Mouse (Mus musculus): ENCODE results near the gene Dnah2. TPM values are rescaled to one million over a fixed set of nuclear protein-coding genes. Genes with fewer than 3 reads are reported as not detected.
A peak's percentile ranks its signal among the peaks of the same experiment; 100 is the strongest.

The Dnah2 gene
- polyA plus RNA-seq, 1 experiment from 2014 or later = 1.6 TPM

DNA sequence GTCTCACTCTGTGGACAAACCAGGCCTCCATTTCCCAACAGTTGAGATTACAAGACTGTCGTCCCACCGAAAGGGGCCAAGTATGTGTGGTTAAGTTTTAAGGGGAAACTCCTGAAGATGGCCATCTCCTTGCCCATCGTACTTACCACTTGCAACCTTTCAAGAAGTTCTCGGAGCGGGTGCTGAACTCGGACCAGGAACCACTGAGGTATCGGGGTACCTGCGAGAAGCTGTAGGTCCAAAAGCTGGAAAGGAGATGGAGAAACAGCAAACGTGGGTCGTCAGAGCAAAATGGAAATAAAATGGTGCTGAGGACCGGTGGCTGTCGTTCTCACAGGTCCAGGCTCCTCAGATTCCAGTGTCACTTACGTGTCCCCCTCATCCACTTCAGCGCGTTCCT is 29.4 kb upstream of the Dnah2 start:
- no peak for ATAC-seq (ENCODE audit: low FRiP score)
- WGBS = 14% methylated on average over 15 of the region's 15 CpGs
- Histone ChIP-seq H3K27me3 (ENCODE audit: control insufficient read depth, insufficient read depth, low read length) (no peaks in the 10 kb centered on the region), H3K4me1 (replicated peaks; ENCODE audit: control insufficient read depth, insufficient read depth, low read length) (peaks cover 13% of the 10 kb centered on the region), H3K27ac (ENCODE audit: low read depth, low read length) (no peak overlapping the region), H3K9ac (ENCODE audit: low read depth, low read length) (peak overlapping the region; percentile 82), H3K36me3 (ENCODE audit: control insufficient read depth, insufficient read depth, low read length) (no peaks in the 10 kb centered on the region), H3K4me3 (ENCODE audit: low read depth, low read length) (peak overlapping the region; percentile 70), H3K4me2 (replicated peaks; ENCODE audit: low read depth, low read length) (peak overlapping the region; percentile 76), H3K9me3 (ENCODE audit: control insufficient read depth, low read length) (no peaks in the 10 kb centered on the region)
- no peak for DNase-seq (ENCODE audit: low spot score)

DNA sequence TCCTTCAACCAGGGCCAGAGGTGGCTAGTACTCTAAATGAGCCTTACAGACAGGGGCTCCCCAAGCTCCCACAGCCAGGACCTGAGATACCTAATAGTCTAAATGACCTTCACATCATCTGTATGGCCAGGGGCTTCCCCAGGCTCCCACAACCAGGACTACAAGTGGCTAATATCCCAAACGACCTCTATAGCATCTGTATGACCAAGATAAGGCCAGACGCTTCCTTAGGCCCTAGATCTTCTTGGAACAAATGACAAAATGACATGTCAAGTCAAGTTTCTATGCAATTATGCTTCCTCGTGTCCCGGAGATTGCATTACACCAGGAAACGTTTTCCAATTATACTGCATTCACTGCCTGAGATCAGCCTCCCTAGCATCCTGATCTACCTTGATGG is 27.4 kb upstream of the Dnah2 start:
- no peak overlapping the region for H3K4me3 ChIP-seq (ENCODE audit: low read depth, low read length)
- peaks cover 10% of the 10 kb centered on the region for H3K4me1 ChIP-seq (replicated peaks; ENCODE audit: control insufficient read depth, insufficient read depth, low read length)
- H3K27ac ChIP-seq (ENCODE audit: low read depth, low read length) = no peak overlapping the region
- no peaks in the 10 kb centered on the region for H3K9me3 ChIP-seq (ENCODE audit: control insufficient read depth, low read length)
- ATAC-seq (ENCODE audit: low FRiP score) (no peak), DNase-seq (ENCODE audit: low spot score) (no peak)
- 74% methylated on average over 5 of the region's 5 CpGs for WGBS
- no peak overlapping the region; the same call in 1 of the 2 replicates for H3K9ac ChIP-seq (ENCODE audit: low read depth, low read length)
- no peaks in the 10 kb centered on the region for H3K36me3 ChIP-seq (ENCODE audit: control insufficient read depth, insufficient read depth, low read length)
- H3K4me2 ChIP-seq (replicated peaks; ENCODE audit: low read depth, low read length) = no peak overlapping the region
- H3K27me3 ChIP-seq (ENCODE audit: control insufficient read depth, insufficient read depth, low read length) = no peaks in the 10 kb centered on the region

DNA sequence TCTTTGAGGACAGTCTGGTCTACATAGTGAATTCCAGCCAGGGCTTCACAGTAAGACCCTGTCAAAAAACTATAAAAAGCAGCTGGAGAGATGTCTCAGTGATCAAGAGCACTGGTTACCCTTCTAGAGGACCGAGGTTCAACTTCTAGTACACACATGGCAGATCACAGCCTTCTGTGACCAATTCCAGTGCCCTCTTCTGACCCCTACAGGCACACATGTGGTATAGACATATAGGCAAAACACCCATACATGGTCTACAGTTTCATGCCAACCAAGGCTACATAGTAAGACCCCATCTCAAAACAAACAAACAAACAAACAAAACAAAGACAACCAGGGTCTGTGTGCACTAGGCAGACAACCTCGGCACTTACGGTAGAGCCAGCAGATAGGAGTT is 26.3 kb upstream of the Dnah2 start:
- Histone ChIP-seq H3K9ac (ENCODE audit: low read depth, low read length) (no peak overlapping the region), H3K4me3 (ENCODE audit: low read depth, low read length) (no peak overlapping the region), H3K4me1 (replicated peaks; ENCODE audit: control insufficient read depth, insufficient read depth, low read length) (peaks cover 10% of the 10 kb centered on the region), H3K36me3 (ENCODE audit: control insufficient read depth, insufficient read depth, low read length) (peaks cover 5% of the 10 kb centered on the region; the same call in 1 of the 2 replicates), H3K27ac (ENCODE audit: low read depth, low read length) (no peak overlapping the region), H3K27me3 (ENCODE audit: control insufficient read depth, insufficient read depth, low read length) (no peaks in the 10 kb centered on the region), H3K9me3 (ENCODE audit: control insufficient read depth, low read length) (no peaks in the 10 kb centered on the region), H3K4me2 (replicated peaks; ENCODE audit: low read depth, low read length) (no peak overlapping the region)
- ATAC-seq (ENCODE audit: low FRiP score) = no peak
- DNase-seq (ENCODE audit: low spot score) = no peak
- 66% methylated on average over 3 of the region's 3 CpGs for WGBS

DNA sequence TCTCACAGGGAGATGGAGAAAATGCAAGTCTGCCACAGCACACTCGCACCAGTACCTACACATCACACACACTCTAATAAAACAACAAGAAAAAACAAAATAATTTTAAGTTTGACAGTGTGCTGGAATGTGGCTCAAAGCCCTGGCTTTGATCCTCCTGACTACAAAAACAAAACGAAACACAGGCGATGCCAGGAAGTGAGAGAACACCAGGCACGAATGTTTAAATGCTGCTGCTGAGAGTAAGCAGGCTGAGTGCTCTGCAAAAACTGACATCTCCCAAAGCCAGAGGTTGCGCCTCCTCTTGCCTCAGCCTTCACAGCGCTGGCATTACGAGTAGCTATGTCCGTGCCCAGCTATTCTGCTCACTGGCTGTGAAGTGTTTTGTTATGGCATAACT is 16.2 kb upstream of the Dnah2 start:
- Histone ChIP-seq H3K9ac (ENCODE audit: low read depth, low read length) (no peak overlapping the region), H3K4me1 (replicated peaks; ENCODE audit: control insufficient read depth, insufficient read depth, low read length) (peaks cover 15% of the 10 kb centered on the region), H3K36me3 (ENCODE audit: control insufficient read depth, insufficient read depth, low read length) (no peaks in the 10 kb centered on the region; the same call in 1 of the 2 replicates), H3K27me3 (ENCODE audit: control insufficient read depth, insufficient read depth, low read length) (no peaks in the 10 kb centered on the region), H3K27ac (ENCODE audit: low read depth, low read length) (no peak overlapping the region), H3K4me3 (ENCODE audit: low read depth, low read length) (no peak overlapping the region), H3K4me2 (replicated peaks; ENCODE audit: low read depth, low read length) (no peak overlapping the region), H3K9me3 (ENCODE audit: control insufficient read depth, low read length) (no peaks in the 10 kb centered on the region)
- DNase-seq (ENCODE audit: low spot score) (no peak), ATAC-seq (ENCODE audit: low FRiP score) (no peak)
- WGBS = 75% methylated on average over 8 of the region's 8 CpGs

DNA sequence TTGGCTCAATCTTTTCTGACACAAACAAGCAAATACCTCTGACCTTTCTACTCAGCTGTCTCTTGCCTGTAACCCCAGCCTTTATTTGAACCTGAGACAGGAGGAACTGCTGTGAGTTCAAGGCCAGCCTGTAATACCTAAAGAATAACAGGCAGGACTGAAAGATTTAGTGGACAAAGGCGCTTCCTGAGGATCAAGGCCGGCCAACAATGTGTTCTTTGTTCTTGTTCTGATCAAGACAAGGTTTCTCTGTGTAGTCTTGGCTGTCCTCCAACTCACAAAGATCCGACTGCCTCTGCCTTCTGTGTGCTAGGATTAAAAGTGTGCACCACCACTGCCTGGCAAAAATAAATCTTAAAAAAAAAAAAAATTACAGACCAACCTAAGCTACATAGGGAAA is 15.5 kb upstream of the Dnah2 start:
- ATAC-seq (ENCODE audit: low FRiP score) (no peak), DNase-seq (ENCODE audit: low spot score) (no peak)
- Histone ChIP-seq H3K4me3 (ENCODE audit: low read depth, low read length) (no peak overlapping the region), H3K4me2 (replicated peaks; ENCODE audit: low read depth, low read length) (no peak overlapping the region), H3K27me3 (ENCODE audit: control insufficient read depth, insufficient read depth, low read length) (no peaks in the 10 kb centered on the region), H3K4me1 (replicated peaks; ENCODE audit: control insufficient read depth, insufficient read depth, low read length) (peaks cover 15% of the 10 kb centered on the region), H3K36me3 (ENCODE audit: control insufficient read depth, insufficient read depth, low read length) (no peaks in the 10 kb centered on the region), H3K27ac (ENCODE audit: low read depth, low read length) (no peak overlapping the region), H3K9me3 (ENCODE audit: control insufficient read depth, low read length) (no peaks in the 10 kb centered on the region), H3K9ac (ENCODE audit: low read depth, low read length) (no peak overlapping the region)
- 53% methylated on average over 3 of the region's 3 CpGs for WGBS

DNA sequence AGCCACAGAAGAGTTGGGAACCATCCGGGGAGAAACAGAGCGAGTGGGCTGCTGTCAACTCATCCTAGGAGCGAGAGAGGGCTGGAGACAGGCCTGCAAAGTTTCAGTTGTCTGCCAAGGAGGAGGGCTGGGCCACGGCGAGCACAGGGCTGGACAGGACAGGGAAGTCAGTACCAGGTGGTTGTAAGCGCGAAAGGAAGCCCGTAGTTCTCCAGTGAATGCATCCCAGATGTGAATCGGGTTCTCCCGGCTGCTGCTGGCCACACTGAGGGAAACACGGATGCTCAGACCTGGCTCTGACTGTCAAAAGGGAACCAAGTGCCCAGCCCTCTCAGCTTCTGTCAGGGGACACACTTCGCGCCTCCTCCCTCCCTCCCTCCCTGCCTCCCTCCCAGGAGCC is 14.5 kb upstream of the Dnah2 start:
- H3K27me3 ChIP-seq (ENCODE audit: control insufficient read depth, insufficient read depth, low read length) = no peaks in the 10 kb centered on the region
- H3K9ac ChIP-seq (ENCODE audit: low read depth, low read length) = no peak overlapping the region
- no peak overlapping the region for H3K27ac ChIP-seq (ENCODE audit: low read depth, low read length)
- no peak overlapping the region for H3K4me2 ChIP-seq (replicated peaks; ENCODE audit: low read depth, low read length)
- H3K36me3 ChIP-seq (ENCODE audit: control insufficient read depth, insufficient read depth, low read length) = no peaks in the 10 kb centered on the region
- peaks cover 20% of the 10 kb centered on the region for H3K4me1 ChIP-seq (replicated peaks; ENCODE audit: control insufficient read depth, insufficient read depth, low read length)
- ATAC-seq (ENCODE audit: low FRiP score) (no peak), DNase-seq (ENCODE audit: low spot score) (no peak)
- H3K4me3 ChIP-seq (ENCODE audit: low read depth, low read length) = no peak overlapping the region
- no peaks in the 10 kb centered on the region for H3K9me3 ChIP-seq (ENCODE audit: control insufficient read depth, low read length)
- WGBS = 67% methylated on average over 13 of the region's 13 CpGs

DNA sequence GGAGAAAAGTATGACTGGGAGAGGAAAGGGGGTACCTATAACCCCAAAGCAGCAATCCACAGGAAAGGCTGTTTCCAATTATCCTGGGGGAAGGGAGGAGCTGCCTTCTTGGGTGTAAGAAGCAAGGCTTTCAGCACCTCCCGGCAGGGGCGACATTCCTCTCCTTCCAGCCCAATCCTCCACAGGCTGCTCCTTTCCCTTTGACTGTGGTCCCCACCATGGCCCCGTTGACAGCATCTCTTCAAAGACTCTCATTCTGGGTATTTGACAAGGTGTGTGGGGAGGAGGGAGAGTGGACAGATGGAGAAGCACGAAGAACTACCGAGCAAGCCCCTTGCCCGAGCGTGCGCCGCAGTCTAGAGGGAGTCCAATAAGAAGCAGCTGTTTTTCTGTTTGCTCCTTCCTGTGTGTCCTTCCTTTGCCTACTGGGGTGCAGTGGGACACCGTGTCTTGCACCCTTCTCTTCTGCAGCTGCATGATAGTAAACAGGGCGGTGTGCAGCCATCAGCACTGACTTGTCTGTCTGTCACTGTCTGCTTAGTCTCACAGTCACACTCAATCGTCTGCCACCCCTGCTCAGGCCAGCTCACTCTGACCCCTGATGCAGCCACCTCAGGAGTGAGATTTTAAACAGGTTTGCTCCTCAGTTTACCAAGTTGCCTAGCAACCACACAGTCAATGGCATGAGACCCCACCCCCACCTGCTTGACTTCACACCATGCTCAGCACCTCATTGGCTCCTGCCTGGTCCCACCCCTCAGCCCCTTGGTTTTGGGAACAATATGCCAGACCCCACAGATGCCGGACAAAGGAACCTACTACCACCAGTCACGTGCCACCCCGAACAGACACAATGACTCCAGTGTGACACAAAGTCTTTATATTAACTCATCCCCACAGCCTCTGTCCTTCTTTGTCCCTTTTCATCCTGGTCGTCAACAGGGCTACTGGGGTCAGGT is 12.3 kb upstream of the Dnah2 start:
- no peaks in the 10 kb centered on the region for H3K9me3 ChIP-seq (ENCODE audit: control insufficient read depth, low read length)
- no peaks in the 10 kb centered on the region for H3K36me3 ChIP-seq (ENCODE audit: control insufficient read depth, insufficient read depth, low read length)
- ATAC-seq (ENCODE audit: low FRiP score) (peak; percentile 69), DNase-seq (ENCODE audit: low spot score) (peak; percentile 78)
- no peak overlapping the region for H3K4me3 ChIP-seq (ENCODE audit: low read depth, low read length)
- no peaks in the 10 kb centered on the region for H3K27me3 ChIP-seq (ENCODE audit: control insufficient read depth, insufficient read depth, low read length)
- H3K27ac ChIP-seq (ENCODE audit: low read depth, low read length) = peak overlapping the region; percentile 86
- 0 out of 2 replicates have a peak overlapping the region, but pooled peaks have one; percentile 40 for H3K9ac ChIP-seq (ENCODE audit: low read depth, low read length)
- peaks cover 28% of the 10 kb centered on the region for H3K4me1 ChIP-seq (replicated peaks; ENCODE audit: control insufficient read depth, insufficient read depth, low read length)
- peak overlapping the region; percentile 100 for H3K4me2 ChIP-seq (replicated peaks; ENCODE audit: low read depth, low read length)
- 8% methylated on average over 16 of the region's 16 CpGs for WGBS

DNA sequence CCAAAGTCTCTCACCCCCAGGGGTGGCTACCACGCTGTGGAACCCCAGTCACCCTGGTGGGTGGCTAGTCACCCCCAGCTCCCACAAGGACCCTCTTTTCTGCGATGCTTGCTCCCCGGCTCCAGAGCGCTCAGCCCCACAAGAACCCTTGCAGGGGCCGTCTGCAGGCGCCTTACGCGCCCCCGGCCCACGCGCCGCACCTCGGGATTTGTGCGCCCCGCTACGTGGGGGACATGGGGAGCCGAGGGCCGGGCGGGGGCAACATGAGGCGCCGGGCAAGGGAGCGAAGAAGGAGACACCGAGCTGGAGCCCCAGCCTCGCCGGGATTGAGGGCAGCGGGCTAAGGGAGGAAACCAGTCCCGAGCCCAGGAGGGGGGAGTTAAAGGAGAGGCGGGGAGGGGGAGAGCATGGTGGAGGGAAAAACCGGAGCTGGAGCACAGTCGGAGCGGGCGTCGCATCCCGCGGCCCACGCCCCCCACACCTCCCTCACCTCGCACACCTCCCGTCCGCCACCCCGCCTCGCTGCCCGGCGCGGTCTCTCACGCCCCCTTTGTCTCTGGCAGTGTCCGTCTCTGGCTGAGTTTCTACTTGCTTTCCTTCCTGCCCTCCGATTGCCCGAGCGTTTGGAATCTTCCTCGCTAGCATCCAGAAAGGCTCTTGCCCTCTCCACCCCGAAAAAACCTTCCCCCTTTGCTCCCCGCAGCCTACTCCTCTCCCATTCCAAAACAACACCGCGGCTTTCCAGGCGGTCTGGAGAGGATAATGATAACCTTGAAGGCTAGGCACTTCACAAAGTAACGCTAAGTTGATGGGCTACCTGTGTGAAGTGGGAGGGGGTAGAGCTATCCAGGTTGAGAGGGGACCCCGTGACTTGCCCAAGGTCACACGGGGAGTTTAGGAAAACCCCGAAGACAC is 11.2 kb upstream of the Dnah2 start, which contains the start of gene Efnb3:
Gene Efnb3 (minus strand): TSS at position 355 of the 915 bp plus-strand sequence.
- no peaks in the 10 kb centered on the region for H3K27me3 ChIP-seq (ENCODE audit: control insufficient read depth, insufficient read depth, low read length)
- peak within 1 kb of the TSS; percentile 97 for H3K9ac ChIP-seq (ENCODE audit: low read depth, low read length)
- DNase-seq (ENCODE audit: low spot score) (peak; percentile 83), ATAC-seq (ENCODE audit: low FRiP score) (peak; percentile 26; the same call in 1 of the 2 replicates)
- H3K9me3 ChIP-seq (ENCODE audit: control insufficient read depth, low read length) = no peaks in the 10 kb centered on the region
- H3K27ac ChIP-seq (ENCODE audit: low read depth, low read length) = peak within 1 kb of the TSS; percentile 86
- peak within 1 kb of the TSS; percentile 100 for H3K4me2 ChIP-seq (replicated peaks; ENCODE audit: low read depth, low read length)
- WGBS = 1% methylated on average over 57 of the region's 59 CpGs
- peak within 1 kb of the TSS; percentile 80 for H3K4me3 ChIP-seq (ENCODE audit: low read depth, low read length)
- H3K4me1 ChIP-seq (replicated peaks; ENCODE audit: control insufficient read depth, insufficient read depth, low read length) = peaks cover 30% of the 10 kb centered on the region
- H3K36me3 ChIP-seq (ENCODE audit: control insufficient read depth, insufficient read depth, low read length) = 0 out of 2 replicates have a peak, but pooled peaks cover 4% of the 10 kb centered on the region

Measured in hindbrain, embryonic 11.5 days (tissue).